Mouse (Mus musculus): Measurements from ENCODE around the gene Nudt14. TPM values are rescaled to one million over a fixed set of nuclear protein-coding genes. Genes with fewer than 3 reads are reported as not detected.

The Nudt14 gene
- total RNA-seq, 1 experiment from 2014 or later, result 32.5 TPM

- DNase-seq, result peak; percentile 95
Measured at GRCm38 (mm10) chr12:112950040-112950760, 8.3 kb upstream of the Nudt14 start.

GRCm38 (mm10) chr12:112947307-112947706, 5.4 kb upstream of the Nudt14 start:
- DNase-seq, result peak; percentile 60

- DNase-seq, result no peak
Measured at GRCm38 (mm10) chr12:112943669-112944068, 1.7 kb upstream of the Nudt14 start.

- DNase-seq, result peak; percentile 51
Measured at GRCm38 (mm10) chr12:112941156-112941775, 658 bp downstream of the Nudt14 start.

- no peak for DNase-seq
Measured at GRCm38 (mm10) chr12:112940710-112941109, 1.2 kb downstream of the Nudt14 start.

- no peak for DNase-seq
Measured at GRCm38 (mm10) chr12:112940238-112940637, 1.7 kb downstream of the Nudt14 start.

- no peak for DNase-seq
Measured at GRCm38 (mm10) chr12:112938873-112939565, 2.9 kb downstream of the Nudt14 start.

GRCm38 (mm10) chr12:112938366-112938765, 3.6 kb downstream of the Nudt14 start:
- DNase-seq, result no peak

- no peak for DNase-seq
Measured at GRCm38 (mm10) chr12:112937906-112938305, 4.0 kb downstream of the Nudt14 start.

- no peak for DNase-seq
Measured at GRCm38 (mm10) chr12:112932647-112933046, 9.3 kb downstream of the Nudt14 start.

GRCm38 (mm10) chr12:112929562-112930352, 12.2 kb downstream of the Nudt14 start, which contains the start of gene Jag2:
Gene Jag2, minus strand, starts transcription at chr12:112929776.
- peak; percentile 68 for DNase-seq

GRCm38 (mm10) chr12:112928401-112929241, 13.3 kb downstream of the Nudt14 start:
- peak; percentile 51 for DNase-seq

GRCm38 (mm10) chr12:112927265-112927664, 14.7 kb downstream of the Nudt14 start:
- DNase-seq, result no peak

GRCm38 (mm10) chr12:112925950-112926349, 16.0 kb downstream of the Nudt14 start:
- no peak for DNase-seq

- DNase-seq, result no peak
Measured at GRCm38 (mm10) chr12:112922541-112922940, 19.4 kb downstream of the Nudt14 start.

- no peak for DNase-seq
Measured at GRCm38 (mm10) chr12:112921518-112921917, 20.4 kb downstream of the Nudt14 start.

- no peak for DNase-seq
Measured at GRCm38 (mm10) chr12:112917906-112918305, 24.0 kb downstream of the Nudt14 start.

- DNase-seq, result no peak
Measured at GRCm38 (mm10) chr12:112917486-112917885, 24.4 kb downstream of the Nudt14 start.

- peak; percentile 33 for DNase-seq
Measured at GRCm38 (mm10) chr12:112916698-112917400, 25.1 kb downstream of the Nudt14 start.

- DNase-seq, result no peak
Measured at GRCm38 (mm10) chr12:112915587-112915986, 26.3 kb downstream of the Nudt14 start.

- DNase-seq, result peak; percentile 47
Measured at GRCm38 (mm10) chr12:112914527-112914926, 27.4 kb downstream of the Nudt14 start.

Measured in adrenal gland, postnatal 14 days (tissue).